Mouse (Mus musculus): ENCODE data around the gene Hpse2.

DNA sequence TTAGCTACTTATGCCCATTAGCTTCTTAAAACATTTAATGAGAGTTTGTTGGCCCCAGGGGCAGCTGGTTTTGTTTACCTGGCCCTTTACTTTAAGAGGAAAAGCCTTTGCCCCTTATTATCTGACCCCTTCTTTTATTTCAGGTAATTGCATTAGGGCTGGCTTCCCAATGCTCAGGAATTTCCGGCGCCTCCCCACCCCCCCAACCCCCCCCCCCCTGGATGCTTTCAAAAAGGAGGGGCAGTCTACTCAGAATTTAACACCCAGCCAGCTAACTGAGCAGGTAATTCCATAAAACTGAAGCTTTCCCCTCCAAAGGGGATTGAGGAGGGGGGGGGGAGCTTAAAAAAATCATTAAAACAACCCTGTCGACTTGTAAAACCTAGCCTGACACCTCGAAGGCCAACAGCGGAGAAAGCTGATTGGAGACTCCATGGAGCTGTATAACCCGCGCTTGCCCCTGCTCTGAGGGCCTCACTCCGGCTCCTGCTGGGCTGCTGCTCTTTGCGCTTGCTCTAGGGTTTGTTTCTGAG, 451.4 kb downstream of the Hpse2 start:
- no peak for TF ChIP-seq POLR2A (IDR thresholded peaks at IDR 0.05; ENCODE audit: control insufficient read depth, extremely low read depth, insufficient read depth, low read length, poor library complexity)
- TF ChIP-seq CTCF (IDR thresholded peaks at IDR 0.05; ENCODE audit: borderline replicate concordance, control insufficient read depth, extremely low read depth, insufficient read depth, low read length, poor library complexity) = no peak

Data from thymus, adult 2 months (tissue).